Mouse (Mus musculus) spleen, postnatal 14 days (tissue): ENCODE results near the gene Gm10639.
"Not testable (repeated sequence)": the region's sequence is repeated elsewhere in the genome, so short reads cannot be mapped to it uniquely, and the experiment has no call there.

Experiments
- DNase-seq, 2 experiments: peaks; one replicate each; pipeline ENCODE4 v3.0.0; 2021 to 2022; ENCODE audit warnings: low spot score in 2 of 2

Gene Gm10639

GRCm38 (mm10) chr9:78289723-78290122, at the start of gene Gm10639:
Gene Gm10639, plus strand, starts transcription at chr9:78289923.
- DNase-seq: not testable (repeated sequence)

GRCm38 (mm10) chr9:78255683-78256470, 33.8 kb upstream of the Gm10639 start:
- DNase-seq: not testable (repeated sequence)

GRCm38 (mm10) chr9:78256914-78257313, 32.8 kb upstream of the Gm10639 start, which contains the start of gene Gm3776:
Gene Gm3776, plus strand, starts transcription at chr9:78257129.
- DNase-seq: not testable (repeated sequence)

- peak in 1 of 2 experiments; percentile 19 for DNase-seq
These were observed 30.0 kb upstream of the Gm10639 start for GRCm38 (mm10) chr9:78259688-78260087.

GRCm38 (mm10) chr9:78270945-78271344, 18.8 kb upstream of the Gm10639 start:
- not testable (repeated sequence) for DNase-seq

GRCm38 (mm10) chr9:78282002-78282711, 7.6 kb upstream of the Gm10639 start:
- not testable (repeated sequence) for DNase-seq

- not testable (repeated sequence) for DNase-seq
These were observed 660 bp upstream of the Gm10639 start for GRCm38 (mm10) chr9:78289063-78289462.

DNA sequence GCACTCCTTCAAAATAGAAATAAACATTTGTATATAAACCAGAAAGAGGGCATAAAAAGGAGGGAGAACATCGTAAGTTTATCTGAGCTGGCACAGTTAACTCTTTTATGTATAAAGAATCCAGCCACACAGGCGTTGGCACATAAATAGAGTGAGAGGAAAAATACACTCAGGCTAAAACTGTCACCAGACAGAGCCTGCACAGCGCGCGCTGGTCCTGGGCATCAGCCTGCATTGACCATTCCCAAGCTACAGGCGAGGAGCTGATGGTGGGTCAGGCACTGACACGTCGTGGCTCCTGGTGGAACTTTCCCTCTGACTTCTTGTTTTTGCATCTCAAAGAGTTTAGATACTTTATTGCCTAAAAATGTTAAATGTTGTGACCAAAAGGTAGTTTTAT, 2.7 kb downstream of the Gm10639 start:
- DNase-seq: not testable (repeated sequence)

DNA sequence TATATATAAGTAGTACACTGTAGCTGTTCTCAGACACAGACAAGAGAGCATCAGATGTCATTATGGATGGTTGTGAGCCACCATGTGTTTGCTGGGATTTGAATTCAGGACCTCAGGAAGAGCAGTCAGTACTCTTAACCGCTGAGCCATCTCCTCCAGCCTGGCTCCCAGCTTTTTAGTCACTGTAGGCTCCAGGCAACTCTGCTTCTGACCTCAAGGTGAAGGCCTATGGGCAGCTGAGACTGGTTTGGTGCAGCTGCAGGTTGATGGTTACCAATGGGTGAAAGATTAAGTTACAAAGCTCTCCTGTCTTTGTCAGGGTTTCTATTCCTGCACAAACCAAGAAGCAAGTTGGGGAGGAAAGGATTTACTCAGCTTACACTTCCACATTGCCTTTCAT, 4.0 kb downstream of the Gm10639 start:
- not testable (repeated sequence) for DNase-seq

DNA sequence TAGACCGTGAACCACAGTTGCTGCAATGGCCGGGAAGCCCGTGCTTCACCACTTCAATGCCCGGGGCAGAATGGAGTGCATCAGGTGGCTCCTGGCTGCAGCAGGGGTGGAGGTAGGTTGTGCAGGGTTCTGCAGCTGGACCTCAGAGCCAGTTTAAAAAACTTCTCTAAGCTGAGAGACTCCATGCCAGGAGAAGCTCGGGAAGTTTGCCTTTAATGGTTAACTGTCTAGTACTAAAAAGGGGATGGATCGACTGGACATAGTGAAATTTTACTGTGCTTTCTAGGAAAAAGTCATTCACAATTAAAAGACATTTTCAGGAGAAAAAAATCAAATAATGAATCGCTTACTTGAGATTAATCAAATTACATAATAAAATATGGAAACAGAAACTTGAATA, 5.1 kb downstream of the Gm10639 start:
- not testable (repeated sequence) for DNase-seq

- peak in 1 of 2 experiments; percentile 10 for DNase-seq
These were observed 6.4 kb downstream of the Gm10639 start for GRCm38 (mm10) chr9:78296089-78296488.

DNA sequence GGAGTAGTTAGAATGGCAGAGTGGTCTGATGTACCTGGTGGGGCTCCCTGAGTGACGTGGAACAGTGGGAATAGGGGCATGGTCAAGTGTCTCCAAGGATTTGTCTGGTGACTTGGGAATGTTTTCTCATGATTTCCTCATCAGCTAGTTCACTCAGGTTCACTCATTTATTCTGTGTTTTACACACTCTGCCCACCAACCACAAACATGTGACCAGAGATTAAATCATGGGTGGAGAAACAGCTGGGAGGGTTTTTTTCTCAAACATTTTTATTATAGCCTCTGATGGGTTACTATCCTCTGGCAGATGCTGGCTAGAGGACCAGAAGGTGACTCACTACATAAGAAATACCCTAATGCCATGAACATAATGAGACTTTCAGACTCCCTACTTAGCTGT, 8.5 kb downstream of the Gm10639 start:
- DNase-seq: no peak

DNA sequence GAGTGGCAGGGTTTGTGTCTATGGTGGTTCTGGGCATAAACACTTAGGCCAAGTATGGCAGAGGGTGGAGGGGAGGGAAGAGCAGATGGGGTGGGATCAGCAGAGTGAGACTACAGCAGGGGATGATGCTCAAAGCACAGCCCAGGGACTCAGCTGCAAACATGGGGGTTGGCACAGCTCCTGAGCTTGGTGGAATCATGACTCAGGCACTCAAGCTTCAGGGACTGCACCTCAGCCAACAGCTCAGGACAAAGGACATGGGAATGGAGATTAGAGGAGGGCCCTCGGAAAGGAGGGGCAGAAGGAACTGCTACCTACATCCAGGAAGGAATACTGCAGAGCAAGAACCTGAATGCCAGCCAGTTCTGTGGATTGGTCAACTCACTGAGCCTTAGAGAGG, 9.4 kb downstream of the Gm10639 start:
- not testable (repeated sequence) for DNase-seq

DNA sequence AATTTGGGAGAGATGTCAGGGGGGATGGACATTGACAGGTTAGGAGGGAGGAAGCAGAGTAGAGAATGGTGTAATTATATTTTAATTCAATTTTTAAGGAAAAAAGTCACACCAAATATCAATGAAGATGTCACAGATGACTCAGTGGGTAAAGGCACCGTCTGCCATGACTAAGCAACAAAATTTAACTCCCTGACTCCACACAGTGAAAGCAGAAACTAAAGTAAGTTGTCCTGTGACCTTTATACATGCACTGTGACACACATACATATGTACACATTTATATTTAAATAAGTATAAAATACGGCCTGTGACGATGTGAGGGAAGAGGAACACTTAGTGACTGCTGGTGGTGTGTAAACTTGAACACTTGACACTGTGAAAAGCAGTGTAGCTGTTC, 18.4 kb downstream of the Gm10639 start:
- DNase-seq: not testable (repeated sequence)

DNA sequence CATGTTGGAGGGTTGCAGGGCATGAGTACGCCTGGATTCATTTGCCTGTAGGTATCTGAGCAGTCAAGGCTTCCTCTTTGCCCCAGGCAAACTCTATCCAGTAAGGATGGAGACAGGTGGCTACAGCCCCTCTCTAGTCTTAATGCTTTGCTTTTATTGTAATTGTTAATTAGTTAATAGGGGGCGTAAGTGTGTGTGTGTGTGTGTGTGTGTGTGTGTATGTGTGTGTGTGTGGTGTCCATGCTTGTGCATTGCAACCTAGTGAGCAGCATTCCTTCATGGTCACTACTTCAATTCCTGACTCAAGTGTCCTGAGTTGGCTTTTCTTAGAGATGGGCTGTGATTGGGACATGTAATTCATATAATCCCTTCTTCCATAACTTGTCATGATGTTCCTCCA, 25.0 kb downstream of the Gm10639 start, which contains the start of gene Omt2a:
TSS of gene Omt2a (minus strand) at position 101 of the 400 bp plus-strand sequence.
- DNase-seq: no peak

DNA sequence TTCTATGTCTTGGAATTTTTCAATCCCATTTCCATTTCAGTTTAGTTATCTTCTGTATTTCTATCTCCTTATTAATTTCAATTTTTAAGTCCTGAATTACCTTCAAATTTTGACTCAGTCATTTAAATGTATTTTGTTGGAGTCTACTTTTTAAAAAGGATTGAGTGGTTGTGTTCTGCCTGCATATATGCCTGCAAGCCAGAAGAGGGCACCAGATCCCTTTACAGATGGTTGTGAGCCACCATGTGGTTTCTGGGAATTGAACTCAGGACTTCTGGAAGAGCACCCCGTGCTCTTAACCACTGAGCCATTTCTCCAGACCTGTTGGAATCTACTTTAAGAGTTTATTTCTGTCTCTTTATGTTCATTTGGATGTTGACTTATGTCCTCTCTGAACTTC, 29.8 kb downstream of the Gm10639 start:
- DNase-seq: no peak

GRCm38 (mm10) chr9:78327289-78327688, 37.6 kb downstream of the Gm10639 start, which contains the start of gene Omt2b:
Gene Omt2b, plus strand, starts transcription at chr9:78327589.
- DNase-seq: not testable (repeated sequence)

DNA sequence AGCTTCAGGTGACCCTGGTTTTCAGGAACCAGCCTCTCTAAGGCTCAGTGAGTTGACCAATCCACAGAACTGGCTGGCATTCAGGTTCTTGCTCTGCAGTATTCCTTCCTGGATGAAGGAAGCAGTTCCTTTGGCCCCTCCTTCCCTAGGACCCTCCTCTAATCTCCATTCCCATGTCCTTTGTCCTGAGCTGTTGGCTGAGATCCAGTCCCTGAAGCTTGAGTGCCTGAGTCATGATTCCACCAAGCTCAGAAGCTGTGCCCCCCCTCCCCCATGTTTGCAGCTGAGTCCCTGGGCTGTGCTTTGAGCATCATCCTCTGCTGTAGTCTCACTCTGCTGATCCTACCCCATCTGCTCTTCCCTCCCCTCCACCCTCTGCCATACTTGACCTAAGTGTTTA, 47.3 kb downstream of the Gm10639 start:
- not testable (repeated sequence) for DNase-seq

GRCm38 (mm10) chr9:78340324-78340723, 50.6 kb downstream of the Gm10639 start:
- peak in 1 of 2 experiments; percentile 11 for DNase-seq

GRCm38 (mm10) chr9:78342494-78342893, 52.8 kb downstream of the Gm10639 start:
- DNase-seq: not testable (repeated sequence)

GRCm38 (mm10) chr9:78343055-78343454, 53.3 kb downstream of the Gm10639 start:
- DNase-seq: not testable (repeated sequence)

GRCm38 (mm10) chr9:78345235-78345634, 55.5 kb downstream of the Gm10639 start:
- DNase-seq: not testable (repeated sequence)
